Mouse (Mus musculus) mouse embryonic stem cell (cell line): ENCODE measurements around the gene Ncoa3.

ENCODE experiments used
- in situ Hi-C, 2 experiments: fragments of 300-500 bp; cut with MboI; formaldehyde crosslinking; loops; 1 replicate in 1 of 2; 3 replicates in 1 of 2; pipeline ENCODE4 v1.14.3; 2019 to 2020; ENCODE audit warnings: low sequenced_read_pairs in 2 of 2, low pct_unique_long_range_greater_than_20kb in 1 of 2, mixed read lengths in 1 of 2; ENCODE audit not compliant: unreplicated experiment in 1 of 2

Gene Ncoa3

GRCm38 (mm10) chr2:165996130-165996529 is 3.7 kb downstream of the Ncoa3 start:
- in situ Hi-C loops: loop anchor here in 1 of 2 experiments (10.0 kb wide), 1 partner anchor 71 kb away; no protein-coding TSS in a partner anchor

- in situ Hi-C loops: loop anchor here in 1 of 2 experiments (10.0 kb wide), 1 partner anchor 73 kb away; no protein-coding TSS in a partner anchor
Observed at GRCm38 (mm10) chr2:165997256-165997967, 5.0 kb downstream of the Ncoa3 start.

- in situ Hi-C loops: loop anchor here in 1 of 2 experiments (10.0 kb wide), 1 partner anchor 74 kb away; no protein-coding TSS in a partner anchor
Observed at GRCm38 (mm10) chr2:165998969-165999368, 6.5 kb downstream of the Ncoa3 start.

- in situ Hi-C loops: loop anchor here in 1 of 2 experiments (10.0 kb wide), 1 partner anchor 75 kb away; no protein-coding TSS in a partner anchor
Observed at GRCm38 (mm10) chr2:165999790-166000189, 7.4 kb downstream of the Ncoa3 start.

GRCm38 (mm10) chr2:166000242-166000641 is 7.8 kb downstream of the Ncoa3 start:
- in situ Hi-C loops: no loop called here

GRCm38 (mm10) chr2:166000769-166001168 is 8.3 kb downstream of the Ncoa3 start:
- in situ Hi-C loops: no loop called here

GRCm38 (mm10) chr2:166001362-166001761 is 8.9 kb downstream of the Ncoa3 start:
- in situ Hi-C loops: no loop called here

- in situ Hi-C loops: no loop called here
Observed at GRCm38 (mm10) chr2:166001768-166002167, 9.3 kb downstream of the Ncoa3 start.

GRCm38 (mm10) chr2:166002429-166002828 is 10.0 kb downstream of the Ncoa3 start:
- in situ Hi-C loops: no loop called here

- in situ Hi-C loops: no loop called here
Observed at GRCm38 (mm10) chr2:166003004-166003403, 10.6 kb downstream of the Ncoa3 start.

GRCm38 (mm10) chr2:166007046-166007445 is 14.6 kb downstream of the Ncoa3 start:
- in situ Hi-C loops: no loop called here

- in situ Hi-C loops: no loop called here
Observed at GRCm38 (mm10) chr2:166008558-166009392, 16.3 kb downstream of the Ncoa3 start.

GRCm38 (mm10) chr2:166009393-166009947 is 17.0 kb downstream of the Ncoa3 start:
- in situ Hi-C loops: no loop called here

GRCm38 (mm10) chr2:166010321-166010720 is 17.9 kb downstream of the Ncoa3 start:
- in situ Hi-C loops: no loop called here

- in situ Hi-C loops: no loop called here
Observed at GRCm38 (mm10) chr2:166011422-166011821, 19.0 kb downstream of the Ncoa3 start.

GRCm38 (mm10) chr2:166012145-166012544 is 19.7 kb downstream of the Ncoa3 start:
- in situ Hi-C loops: no loop called here

GRCm38 (mm10) chr2:166018769-166019168 is 26.3 kb downstream of the Ncoa3 start:
- in situ Hi-C loops: no loop called here

- in situ Hi-C loops: no loop called here
Observed at GRCm38 (mm10) chr2:166020026-166020425, 27.6 kb downstream of the Ncoa3 start.

- in situ Hi-C loops: no loop called here
Observed at GRCm38 (mm10) chr2:166021073-166021610, 28.7 kb downstream of the Ncoa3 start.
